Mouse (Mus musculus): Measurements from ENCODE around the gene Mrps18a. TPM values are rescaled to one million over a fixed set of nuclear protein-coding genes. Genes with fewer than 3 reads are reported as not detected.

The Mrps18a gene
- polyA plus RNA-seq, 1 experiment: not detected

GRCm38 (mm10) chr17:46075551-46076259, 35.1 kb upstream of the Mrps18a start:
- Histone ChIP-seq H3K4me1 (ENCODE audit: control insufficient read depth, insufficient read depth, low read length) (peaks cover 5% of the 10 kb centered on the region; the same call in 1 of the 2 replicates), H3K27ac (ENCODE audit: insufficient read depth, low read depth, low read length) (no peak overlapping the region), H3K4me3 (ENCODE audit: insufficient read depth, low read depth, low read length) (no peak overlapping the region)
- no peak for TF ChIP-seq CTCF (IDR thresholded peaks at IDR 0.05; ENCODE audit: insufficient read depth, low read depth, low read length)
- TF ChIP-seq POLR2A (IDR thresholded peaks at IDR 0.05; ENCODE audit: insufficient read depth, low read depth, low read length): no peak
- WGBS: 72% methylated on average over 5 of the region's 5 CpGs

DNA sequence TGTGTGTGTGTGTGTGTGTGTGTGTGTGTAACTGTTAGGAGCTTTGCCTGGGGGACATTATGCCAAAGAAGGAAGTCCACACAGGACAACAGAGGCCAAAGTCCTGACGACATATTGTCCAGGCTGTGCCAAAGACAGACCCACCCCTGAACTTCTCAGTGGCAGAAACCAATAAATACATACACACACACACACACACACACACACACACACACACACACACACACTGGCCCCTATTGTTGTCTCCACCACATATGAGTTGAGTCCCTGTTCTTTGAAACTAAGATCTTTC, 34.6 kb upstream of the Mrps18a start:
- H3K4me3 ChIP-seq (ENCODE audit: insufficient read depth, low read depth, low read length): no peak overlapping the region
- 79% methylated on average over 1 of the region's 1 CpGs for WGBS
- H3K27ac ChIP-seq (ENCODE audit: insufficient read depth, low read depth, low read length): no peak overlapping the region
- TF ChIP-seq POLR2A (IDR thresholded peaks at IDR 0.05; ENCODE audit: insufficient read depth, low read depth, low read length) (no peak), CTCF (IDR thresholded peaks at IDR 0.05; ENCODE audit: insufficient read depth, low read depth, low read length) (no peak)
- H3K4me1 ChIP-seq (ENCODE audit: control insufficient read depth, insufficient read depth, low read length): peaks cover 5% of the 10 kb centered on the region; the same call in 1 of the 2 replicates

DNA sequence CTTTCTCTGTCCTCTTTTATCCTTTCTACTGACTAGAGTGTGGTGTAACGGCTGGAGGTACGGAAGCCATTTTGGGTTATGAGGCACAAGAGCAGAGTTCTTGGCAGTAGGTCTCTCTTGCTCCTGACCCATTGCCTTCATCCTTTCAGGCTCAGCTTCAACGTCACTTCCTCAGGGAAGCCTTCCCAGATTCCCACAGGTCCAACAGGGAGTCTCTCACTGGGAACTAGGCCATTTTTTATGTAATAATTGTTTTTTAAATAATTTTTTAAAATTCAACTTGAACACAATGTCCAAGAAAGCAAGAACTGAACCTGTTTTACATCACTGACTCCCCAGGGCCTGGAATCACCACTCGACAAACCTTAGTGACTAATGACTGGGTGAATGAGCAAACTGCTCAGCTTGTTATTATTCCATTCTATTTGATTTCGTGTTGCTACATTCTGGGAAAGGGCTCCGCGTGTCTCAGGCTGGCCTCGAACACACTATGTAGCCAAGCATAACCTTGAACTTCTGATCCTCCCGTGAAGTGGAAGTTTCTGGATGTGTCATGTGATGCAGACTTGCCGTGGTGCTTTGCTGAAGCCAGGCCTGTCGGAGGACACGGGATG, 32.8 kb upstream of the Mrps18a start:
- Histone ChIP-seq H3K4me1 (ENCODE audit: control insufficient read depth, insufficient read depth, low read length) (peaks cover 5% of the 10 kb centered on the region; the same call in 1 of the 2 replicates), H3K27ac (ENCODE audit: insufficient read depth, low read depth, low read length) (no peak overlapping the region), H3K4me3 (ENCODE audit: insufficient read depth, low read depth, low read length) (no peak overlapping the region)
- 93% methylated on average over 12 of the region's 12 CpGs for WGBS
- TF ChIP-seq POLR2A (IDR thresholded peaks at IDR 0.05; ENCODE audit: insufficient read depth, low read depth, low read length) (no peak), CTCF (IDR thresholded peaks at IDR 0.05; ENCODE audit: insufficient read depth, low read depth, low read length) (no peak)

GRCm38 (mm10) chr17:46079037-46079436, 31.7 kb upstream of the Mrps18a start:
- no peak for TF ChIP-seq POLR2A (IDR thresholded peaks at IDR 0.05; ENCODE audit: insufficient read depth, low read depth, low read length)
- no peak for TF ChIP-seq CTCF (IDR thresholded peaks at IDR 0.05; ENCODE audit: insufficient read depth, low read depth, low read length)
- H3K4me3 ChIP-seq (ENCODE audit: insufficient read depth, low read depth, low read length): no peak overlapping the region
- 71% methylated on average over 2 of the region's 2 CpGs for WGBS
- peaks cover 3% of the 10 kb centered on the region for H3K4me1 ChIP-seq (ENCODE audit: control insufficient read depth, insufficient read depth, low read length)
- no peak overlapping the region for H3K27ac ChIP-seq (ENCODE audit: insufficient read depth, low read depth, low read length)

GRCm38 (mm10) chr17:46080388-46080787, 30.4 kb upstream of the Mrps18a start:
- TF ChIP-seq CTCF (IDR thresholded peaks at IDR 0.05; ENCODE audit: insufficient read depth, low read depth, low read length): no peak
- no peak for TF ChIP-seq POLR2A (IDR thresholded peaks at IDR 0.05; ENCODE audit: insufficient read depth, low read depth, low read length)
- Histone ChIP-seq H3K4me3 (ENCODE audit: insufficient read depth, low read depth, low read length) (no peak overlapping the region), H3K4me1 (ENCODE audit: control insufficient read depth, insufficient read depth, low read length) (peaks cover 8% of the 10 kb centered on the region), H3K27ac (ENCODE audit: insufficient read depth, low read depth, low read length) (no peak overlapping the region)
- 74% methylated on average over 7 of the region's 7 CpGs for WGBS

DNA sequence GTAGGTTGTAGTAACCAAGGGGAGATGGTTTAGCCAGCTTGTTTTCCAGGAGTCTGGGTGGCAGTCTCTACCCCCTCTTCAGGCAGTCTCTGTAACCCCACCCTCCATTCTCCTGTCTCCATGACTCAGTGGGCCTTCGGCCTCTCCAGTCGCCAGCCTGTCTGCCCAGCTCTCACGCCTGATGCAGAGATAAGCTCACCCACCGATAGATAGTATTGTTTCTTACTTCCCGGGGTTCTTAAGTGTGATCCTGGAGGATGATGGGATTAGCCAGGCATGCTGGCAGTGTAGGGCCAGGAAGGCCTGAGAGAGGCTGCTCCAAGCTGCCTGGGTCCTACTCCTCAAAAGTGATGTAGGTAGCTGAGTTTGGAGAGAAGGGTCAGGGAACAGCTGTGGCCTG, 29.7 kb upstream of the Mrps18a start:
- 75% methylated on average over 5 of the region's 5 CpGs for WGBS

GRCm38 (mm10) chr17:46081657-46082056, 29.1 kb upstream of the Mrps18a start:
- no peak for TF ChIP-seq POLR2A (IDR thresholded peaks at IDR 0.05; ENCODE audit: insufficient read depth, low read depth, low read length)
- TF ChIP-seq CTCF (IDR thresholded peaks at IDR 0.05; ENCODE audit: insufficient read depth, low read depth, low read length): no peak
- Histone ChIP-seq H3K4me1 (ENCODE audit: control insufficient read depth, insufficient read depth, low read length) (peaks cover 8% of the 10 kb centered on the region), H3K4me3 (ENCODE audit: insufficient read depth, low read depth, low read length) (no peak overlapping the region), H3K27ac (ENCODE audit: insufficient read depth, low read depth, low read length) (no peak overlapping the region)
- 72% methylated on average over 7 of the region's 7 CpGs for WGBS

More for the DNA sequence above, 29.7 kb upstream of the Mrps18a start:
- H3K4me3 ChIP-seq (ENCODE audit: insufficient read depth, low read depth, low read length): no peak overlapping the region
- no peak overlapping the region for H3K27ac ChIP-seq (ENCODE audit: insufficient read depth, low read depth, low read length)
- TF ChIP-seq CTCF (IDR thresholded peaks at IDR 0.05; ENCODE audit: insufficient read depth, low read depth, low read length) (no peak), POLR2A (IDR thresholded peaks at IDR 0.05; ENCODE audit: insufficient read depth, low read depth, low read length) (no peak)
- peaks cover 8% of the 10 kb centered on the region for H3K4me1 ChIP-seq (ENCODE audit: control insufficient read depth, insufficient read depth, low read length)

- 79% methylated on average over 3 of the region's 3 CpGs for WGBS
- TF ChIP-seq POLR2A (IDR thresholded peaks at IDR 0.05; ENCODE audit: insufficient read depth, low read depth, low read length) (no peak), CTCF (IDR thresholded peaks at IDR 0.05; ENCODE audit: insufficient read depth, low read depth, low read length) (no peak)
- H3K4me1 ChIP-seq (ENCODE audit: control insufficient read depth, insufficient read depth, low read length): peaks cover 8% of the 10 kb centered on the region
- H3K4me3 ChIP-seq (ENCODE audit: insufficient read depth, low read depth, low read length): no peak overlapping the region
- H3K27ac ChIP-seq (ENCODE audit: insufficient read depth, low read depth, low read length): no peak overlapping the region
Observed at GRCm38 (mm10) chr17:46083381-46083780, 27.4 kb upstream of the Mrps18a start.

DNA sequence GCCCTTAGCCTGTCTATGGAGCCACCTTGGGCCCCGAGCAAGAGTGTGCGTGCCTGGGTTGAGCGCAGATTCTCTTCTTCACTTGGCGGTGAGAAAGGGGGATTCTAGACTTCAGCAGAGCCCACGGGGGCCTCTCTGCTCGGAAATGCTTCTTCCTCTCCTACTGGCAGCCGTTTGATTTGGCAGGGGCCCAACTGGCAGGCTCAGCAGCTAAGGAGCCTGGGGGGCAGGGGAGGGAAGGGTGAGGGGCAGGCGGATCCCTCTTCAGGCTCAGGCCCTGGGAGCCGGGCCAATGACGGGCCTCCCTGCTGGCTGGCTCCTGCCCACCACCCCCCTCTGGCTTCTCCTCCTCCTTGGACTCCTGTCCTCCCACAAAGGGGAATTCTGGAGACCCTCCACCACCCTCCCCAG, 26.7 kb upstream of the Mrps18a start:
- Histone ChIP-seq H3K4me1 (ENCODE audit: control insufficient read depth, insufficient read depth, low read length) (peaks cover 8% of the 10 kb centered on the region), H3K4me3 (ENCODE audit: insufficient read depth, low read depth, low read length) (no peak overlapping the region; the same call in 1 of the 2 replicates), H3K27ac (ENCODE audit: insufficient read depth, low read depth, low read length) (no peak overlapping the region)
- TF ChIP-seq POLR2A (IDR thresholded peaks at IDR 0.05; ENCODE audit: insufficient read depth, low read depth, low read length) (no peak), CTCF (IDR thresholded peaks at IDR 0.05; ENCODE audit: insufficient read depth, low read depth, low read length) (no peak)
- WGBS: 13% methylated on average over 10 of the region's 10 CpGs
